Mouse (Mus musculus): Measurements from ENCODE around the gene Hunk.

DNA sequence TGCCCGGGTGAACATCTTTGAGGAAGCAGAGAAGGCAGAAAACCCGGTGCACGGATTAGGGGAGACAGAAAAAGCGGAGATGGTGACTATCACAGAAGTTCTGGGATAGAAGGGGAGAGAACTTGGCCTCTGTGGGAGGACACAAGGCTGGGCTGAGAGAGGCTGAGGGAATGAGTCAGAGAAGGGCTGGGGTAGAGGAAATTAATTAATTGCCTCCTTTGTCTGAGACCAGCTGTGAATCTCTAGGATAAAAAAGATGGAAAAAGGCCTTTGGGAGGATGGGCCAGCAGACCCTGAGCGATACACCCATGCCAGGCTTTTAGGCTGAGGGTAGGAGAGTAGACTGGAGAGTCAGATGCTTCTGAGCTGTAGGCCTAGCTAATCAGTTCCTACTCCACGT is 97.5 kb downstream of the Hunk start:
- TF ChIP-seq CTCF (IDR thresholded peaks at IDR 0.05 in 2 of 3, conservative IDR thresholded peaks at IDR 0.05 in 1 of 3; ENCODE audit: control insufficient read depth in 1 of 3, insufficient read depth in 1 of 3, low read depth in 2 of 3, low read length in 3 of 3, poor library complexity in 1 of 3, severe bottlenecking in 1 of 3), result no peak
- no peak for TF ChIP-seq NELFE (IDR thresholded peaks at IDR 0.05; ENCODE audit: low read depth, low read length)
- no peak for TF ChIP-seq GATA1 (IDR thresholded peaks at IDR 0.05; ENCODE audit: low read depth, low read length)
- no peak for TF ChIP-seq MXI1 (IDR thresholded peaks at IDR 0.05; ENCODE audit: low read depth, low read length)
- TF ChIP-seq E2F4 (IDR thresholded peaks at IDR 0.05; ENCODE audit: borderline replicate concordance, low read depth, low read length), result no peak
- TF ChIP-seq MYB (IDR thresholded peaks at IDR 0.05; ENCODE audit: low read depth, low read length), result no peak
- TF ChIP-seq POLR2A (IDR thresholded peaks at IDR 0.05; ENCODE audit: control insufficient read depth in 1 of 2, insufficient read depth in 1 of 2, low read depth in 1 of 2, low read length in 2 of 2, poor library complexity in 1 of 2), result no peak
- no peak for TF ChIP-seq TAL1 (IDR thresholded peaks at IDR 0.05; ENCODE audit: low read length)
- no peak for TF ChIP-seq TCF12 (IDR thresholded peaks at IDR 0.05; ENCODE audit: low read depth, low read length)
- no peak for TF ChIP-seq JUND (IDR thresholded peaks at IDR 0.05; ENCODE audit: low read depth, low read length)

Measured in MEL (cell line).